Mouse (Mus musculus): Measurements from ENCODE around the gene Ipo5. TPM values are rescaled to one million over a fixed set of nuclear protein-coding genes. Genes with fewer than 3 reads are reported as not detected.
A peak's percentile ranks its signal among the peaks of the same experiment; 100 is the strongest.

The Ipo5 gene
- 69.4 and 74.7 TPM in 2 replicates for polyA plus RNA-seq (2015; fragmentation: Nextera tagmentation; extraction: Ambion mirVana)

DNA sequence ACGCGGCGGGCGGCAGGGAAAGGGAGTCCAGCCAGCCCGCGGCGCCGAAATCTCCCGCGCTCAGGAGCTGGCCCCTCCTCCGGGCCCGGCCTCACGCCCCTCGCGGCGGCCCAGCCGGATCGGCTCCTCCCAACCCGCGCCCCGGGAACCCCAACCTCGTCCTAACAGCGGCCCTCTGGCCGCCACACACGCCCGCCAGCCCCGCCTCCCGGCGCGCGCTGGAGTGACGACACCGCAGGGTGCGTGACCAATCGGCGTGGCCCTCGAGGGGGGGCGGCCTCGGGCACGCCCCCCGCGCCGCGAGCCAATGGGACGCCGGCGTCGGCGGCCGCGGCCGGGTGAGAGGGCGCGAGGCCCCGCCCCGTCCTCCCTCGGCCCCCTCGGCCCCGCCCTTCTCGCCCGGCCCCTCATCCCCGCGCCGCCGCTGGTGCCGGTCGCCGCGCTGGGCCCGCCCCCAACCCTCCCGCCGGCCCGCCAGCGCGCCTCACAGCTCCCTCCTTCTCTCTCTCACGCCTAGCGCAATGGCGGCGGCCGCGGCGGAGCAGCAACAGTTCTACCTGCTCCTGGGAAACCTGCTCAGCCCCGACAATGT is at the start of gene Ipo5:
Ipo5 (plus strand) TSS at position 492 of the 592 bp plus-strand sequence.
- under 1% methylated on average over 63 of the region's 83 CpGs for WGBS
- H3K9ac ChIP-seq = peak within 1 kb of the TSS; percentile 82
- ATAC-seq (ENCODE audit: insufficient number of reproducible peaks, low FRiP score, low TSS enrichment, low read depth) = peak; percentile 99
- H3K36me3 ChIP-seq = no peaks in the 10 kb centered on the region
- peaks cover 13% of the 10 kb centered on the region for H3K4me1 ChIP-seq
- no peaks in the 10 kb centered on the region for H3K27me3 ChIP-seq
- peak within 1 kb of the TSS; percentile 92 for H3K27ac ChIP-seq
- H3K4me2 ChIP-seq = peak within 1 kb of the TSS; percentile 93
- H3K4me3 ChIP-seq = peak within 1 kb of the TSS; percentile 90
- no peaks in the 10 kb centered on the region for H3K9me3 ChIP-seq

DNA sequence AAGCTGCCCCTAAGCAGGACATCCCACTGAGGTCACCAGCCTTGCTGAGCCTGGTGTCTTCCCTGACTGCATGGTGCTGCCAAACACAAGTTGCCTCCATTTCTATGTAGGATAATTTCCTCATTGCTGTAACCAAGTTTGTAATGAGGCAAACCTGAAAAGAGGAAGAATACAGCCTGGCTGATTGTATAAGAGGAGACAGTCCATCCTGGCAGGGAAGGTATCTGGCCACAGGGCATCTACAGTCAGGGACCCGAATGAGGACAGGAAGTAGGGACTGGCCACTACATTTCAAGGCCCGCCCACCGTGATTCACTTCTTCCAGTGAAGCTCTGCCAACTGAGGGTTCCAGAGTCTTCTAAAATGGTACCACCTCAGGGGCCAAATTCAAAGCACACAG is 47.8 kb upstream of the Ipo5 start:
- H3K27ac ChIP-seq = no peak overlapping the region
- H3K9ac ChIP-seq = no peak overlapping the region
- no peaks in the 10 kb centered on the region for H3K36me3 ChIP-seq
- H3K4me2 ChIP-seq = no peak overlapping the region
- H3K27me3 ChIP-seq = no peaks in the 10 kb centered on the region
- no peaks in the 10 kb centered on the region for H3K4me1 ChIP-seq
- 0 out of 2 replicates have a peak, but pooled peaks cover 6% of the 10 kb centered on the region for H3K9me3 ChIP-seq
- ATAC-seq (ENCODE audit: insufficient number of reproducible peaks, low FRiP score, low TSS enrichment, low read depth) = no peak
- WGBS = 89% methylated on average over 3 of the region's 3 CpGs
- H3K4me3 ChIP-seq = no peak overlapping the region

DNA sequence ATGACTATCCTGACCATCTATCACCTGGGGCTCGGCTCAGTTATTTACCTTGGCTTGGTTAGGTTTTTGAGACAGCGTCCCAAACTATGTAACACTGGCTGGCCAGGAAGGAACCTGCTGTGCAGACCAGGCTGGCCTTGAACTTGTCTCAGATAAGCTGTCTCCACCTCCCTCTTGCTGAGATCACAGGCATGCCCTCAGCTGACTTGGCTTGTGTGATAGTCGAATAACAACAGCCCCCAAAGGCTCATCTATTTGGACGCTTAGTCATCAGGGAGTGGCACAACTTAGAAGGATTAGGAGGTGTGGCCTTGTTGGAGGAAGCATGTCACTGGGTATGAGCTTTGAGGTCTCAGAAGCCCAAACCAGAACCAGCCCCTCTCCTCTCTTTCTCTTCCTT is 46.1 kb upstream of the Ipo5 start:
- ATAC-seq (ENCODE audit: insufficient number of reproducible peaks, low FRiP score, low TSS enrichment, low read depth) = no peak
- H3K4me3 ChIP-seq = no peak overlapping the region
- peaks cover 4% of the 10 kb centered on the region; the same call in 1 of the 2 replicates for H3K4me1 ChIP-seq
- no peak overlapping the region for H3K27ac ChIP-seq
- no peaks in the 10 kb centered on the region for H3K9me3 ChIP-seq
- 90% methylated on average over 4 of the region's 4 CpGs for WGBS
- H3K4me2 ChIP-seq = no peak overlapping the region
- H3K9ac ChIP-seq = no peak overlapping the region
- no peaks in the 10 kb centered on the region for H3K36me3 ChIP-seq
- H3K27me3 ChIP-seq = no peaks in the 10 kb centered on the region

DNA sequence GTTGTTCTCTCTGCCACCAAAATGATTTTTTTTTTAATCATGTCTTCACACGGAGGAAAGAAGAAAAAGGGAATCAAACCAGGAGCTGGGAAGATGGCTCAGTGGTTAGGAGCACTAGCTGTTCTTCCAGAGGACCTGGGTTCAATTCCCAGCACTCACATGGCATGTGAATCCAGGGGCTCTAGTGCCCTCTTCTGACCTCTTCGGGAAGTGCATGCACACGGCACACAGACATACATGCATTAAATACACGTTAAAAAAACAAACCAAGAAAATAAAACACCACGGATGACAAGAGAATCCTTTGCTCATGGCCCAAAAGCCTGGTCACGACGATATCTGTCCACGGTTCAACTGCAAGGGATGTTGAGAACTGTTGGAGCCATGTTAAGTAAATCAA is 44.5 kb upstream of the Ipo5 start:
- WGBS = 91% methylated on average over 8 of the region's 8 CpGs
- no peak for ATAC-seq (ENCODE audit: insufficient number of reproducible peaks, low FRiP score, low TSS enrichment, low read depth)

DNA sequence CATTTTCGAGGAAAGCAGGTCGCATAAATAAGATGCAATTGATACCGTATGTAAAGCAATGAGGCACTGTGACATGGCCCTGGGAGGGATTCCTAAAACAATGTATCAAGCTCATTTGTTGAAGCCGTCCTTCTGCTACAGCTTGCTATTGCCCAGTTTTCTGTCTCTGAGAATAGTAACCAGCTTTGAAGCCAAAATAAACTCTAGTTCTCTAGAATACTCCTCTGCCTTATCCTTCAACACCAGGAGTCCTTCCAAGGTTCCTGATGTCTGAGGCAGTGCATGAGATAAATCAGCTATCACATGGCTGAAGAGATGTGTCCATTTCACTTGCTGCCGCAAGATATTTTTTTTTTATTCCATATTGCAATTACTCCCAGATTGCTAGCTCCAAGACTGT is 43.9 kb upstream of the Ipo5 start:
- H3K4me2 ChIP-seq = no peak overlapping the region
- 90% methylated on average over 5 of the region's 5 CpGs for WGBS
- no peaks in the 10 kb centered on the region for H3K9me3 ChIP-seq

More for the DNA sequence above, 44.5 kb upstream of the Ipo5 start:
- Histone ChIP-seq H3K4me1 (peaks cover 4% of the 10 kb centered on the region; the same call in 1 of the 2 replicates), H3K9ac (no peak overlapping the region), H3K9me3 (no peaks in the 10 kb centered on the region), H3K27ac (no peak overlapping the region), H3K27me3 (no peaks in the 10 kb centered on the region), H3K4me3 (no peak overlapping the region), H3K4me2 (no peak overlapping the region), H3K36me3 (no peaks in the 10 kb centered on the region)

DNA sequence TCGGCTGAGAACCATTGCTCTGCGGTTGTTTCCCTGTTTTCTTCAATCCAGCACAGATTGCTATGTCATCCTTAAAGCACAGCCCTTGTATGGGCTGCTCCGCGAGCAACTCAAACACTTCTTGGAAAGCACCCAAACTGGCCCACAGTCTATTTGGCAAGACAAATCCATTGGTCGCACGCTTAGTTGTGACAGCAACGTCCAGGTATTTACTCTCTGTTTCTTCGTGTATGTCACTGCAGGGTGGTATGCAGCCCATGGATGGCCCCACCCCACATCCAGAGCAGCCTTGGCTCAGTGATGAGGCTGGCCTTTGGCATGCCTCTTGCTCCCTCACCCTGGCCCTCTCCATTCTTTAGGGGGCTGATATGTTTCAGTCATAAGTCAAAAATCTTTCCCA is 42.5 kb upstream of the Ipo5 start:
- ATAC-seq (ENCODE audit: insufficient number of reproducible peaks, low FRiP score, low TSS enrichment, low read depth) = no peak

More for the DNA sequence above, 43.9 kb upstream of the Ipo5 start:
- H3K27me3 ChIP-seq = no peaks in the 10 kb centered on the region
- H3K27ac ChIP-seq = no peak overlapping the region
- H3K4me1 ChIP-seq = peaks cover 4% of the 10 kb centered on the region; the same call in 1 of the 2 replicates
- H3K4me3 ChIP-seq = no peak overlapping the region
- no peak for ATAC-seq (ENCODE audit: insufficient number of reproducible peaks, low FRiP score, low TSS enrichment, low read depth)
- H3K9ac ChIP-seq = no peak overlapping the region
- no peaks in the 10 kb centered on the region for H3K36me3 ChIP-seq

DNA sequence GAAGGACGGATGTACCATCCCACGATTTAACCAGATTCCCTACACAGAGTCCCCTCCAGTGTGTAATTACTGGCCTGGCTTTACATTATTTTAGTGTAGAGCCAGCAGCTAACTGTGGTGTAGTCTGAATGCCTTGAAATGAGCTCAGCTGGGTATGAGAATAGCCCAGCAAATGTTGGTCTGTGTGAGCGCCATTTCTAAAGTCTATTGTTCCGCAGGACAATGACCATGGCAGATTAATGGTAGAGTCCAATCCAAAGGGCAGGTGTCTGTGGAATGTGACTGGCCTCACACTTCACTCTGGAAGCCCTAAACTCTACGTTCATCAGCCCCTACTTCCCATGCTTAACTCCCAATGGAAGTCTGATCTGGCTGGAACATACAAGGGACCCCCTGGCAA is 40.3 kb upstream of the Ipo5 start:
- WGBS = 72% methylated on average over 5 of the region's 5 CpGs
- Histone ChIP-seq H3K27ac (no peak overlapping the region), H3K36me3 (no peaks in the 10 kb centered on the region), H3K9ac (no peak overlapping the region), H3K4me1 (peaks cover 4% of the 10 kb centered on the region; the same call in 1 of the 2 replicates), H3K9me3 (no peaks in the 10 kb centered on the region), H3K4me2 (no peak overlapping the region), H3K4me3 (no peak overlapping the region), H3K27me3 (no peaks in the 10 kb centered on the region)
- no peak for ATAC-seq (ENCODE audit: insufficient number of reproducible peaks, low FRiP score, low TSS enrichment, low read depth)

More for the DNA sequence above, 42.5 kb upstream of the Ipo5 start:
- Histone ChIP-seq H3K36me3 (no peaks in the 10 kb centered on the region), H3K27ac (no peak overlapping the region), H3K4me1 (peaks cover 4% of the 10 kb centered on the region; the same call in 1 of the 2 replicates), H3K4me2 (no peak overlapping the region), H3K9me3 (no peaks in the 10 kb centered on the region), H3K4me3 (no peak overlapping the region), H3K27me3 (no peaks in the 10 kb centered on the region), H3K9ac (no peak overlapping the region)
- WGBS = 40% methylated on average over 8 of the region's 8 CpGs

DNA sequence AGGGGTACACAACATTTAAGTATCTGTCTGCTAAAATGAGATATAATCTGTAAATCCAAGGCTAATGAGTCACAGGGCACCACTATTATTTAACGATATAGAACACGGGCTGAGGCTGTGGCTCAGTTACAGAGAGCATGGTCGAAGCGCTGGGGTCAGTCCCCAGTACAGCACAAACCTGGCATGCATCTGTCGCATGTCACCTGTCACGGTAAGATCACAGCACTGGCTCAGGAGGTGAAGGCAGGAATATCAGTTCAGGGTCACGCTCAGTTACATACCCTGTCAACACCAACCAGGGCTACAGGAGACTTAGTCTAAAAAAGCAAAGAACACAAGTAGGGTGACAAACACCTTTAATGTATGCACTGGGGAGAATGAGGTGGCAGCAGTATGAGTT is 36.6 kb upstream of the Ipo5 start:
- no peaks in the 10 kb centered on the region for H3K36me3 ChIP-seq
- no peaks in the 10 kb centered on the region for H3K9me3 ChIP-seq
- no peak overlapping the region for H3K4me2 ChIP-seq
- H3K27me3 ChIP-seq = no peaks in the 10 kb centered on the region
- no peak for ATAC-seq (ENCODE audit: insufficient number of reproducible peaks, low FRiP score, low TSS enrichment, low read depth)
- no peak overlapping the region for H3K27ac ChIP-seq
- H3K4me3 ChIP-seq = no peak overlapping the region
- no peaks in the 10 kb centered on the region for H3K4me1 ChIP-seq
- 72% methylated on average over 7 of the region's 7 CpGs for WGBS
- no peak overlapping the region for H3K9ac ChIP-seq

DNA sequence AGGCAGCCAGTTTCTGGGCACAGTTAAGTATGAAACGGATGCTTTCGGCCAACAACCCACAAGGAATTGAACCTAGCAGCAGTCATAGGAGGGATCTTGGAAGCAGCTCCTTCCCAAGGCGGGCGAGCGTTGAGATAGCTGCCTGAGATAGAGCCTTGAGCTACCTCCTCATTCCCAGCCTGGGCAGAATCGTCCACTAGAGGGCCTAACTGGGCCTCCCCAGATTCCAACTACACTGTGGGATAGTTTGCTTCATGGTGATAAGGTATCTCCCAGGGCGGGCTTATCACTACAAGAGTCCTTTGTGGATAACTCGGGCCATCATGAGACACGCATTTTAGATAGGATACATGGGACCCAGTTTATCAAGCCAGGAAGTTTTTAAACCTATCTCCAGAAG is 35.9 kb upstream of the Ipo5 start:
- H3K27me3 ChIP-seq = no peaks in the 10 kb centered on the region
- no peaks in the 10 kb centered on the region for H3K4me1 ChIP-seq
- no peak for ATAC-seq (ENCODE audit: insufficient number of reproducible peaks, low FRiP score, low TSS enrichment, low read depth)
- WGBS = 67% methylated on average over 9 of the region's 9 CpGs
- H3K9me3 ChIP-seq = no peaks in the 10 kb centered on the region
- H3K36me3 ChIP-seq = no peaks in the 10 kb centered on the region
- H3K4me2 ChIP-seq = no peak overlapping the region
- no peak overlapping the region for H3K4me3 ChIP-seq
- H3K9ac ChIP-seq = no peak overlapping the region
- no peak overlapping the region for H3K27ac ChIP-seq

DNA sequence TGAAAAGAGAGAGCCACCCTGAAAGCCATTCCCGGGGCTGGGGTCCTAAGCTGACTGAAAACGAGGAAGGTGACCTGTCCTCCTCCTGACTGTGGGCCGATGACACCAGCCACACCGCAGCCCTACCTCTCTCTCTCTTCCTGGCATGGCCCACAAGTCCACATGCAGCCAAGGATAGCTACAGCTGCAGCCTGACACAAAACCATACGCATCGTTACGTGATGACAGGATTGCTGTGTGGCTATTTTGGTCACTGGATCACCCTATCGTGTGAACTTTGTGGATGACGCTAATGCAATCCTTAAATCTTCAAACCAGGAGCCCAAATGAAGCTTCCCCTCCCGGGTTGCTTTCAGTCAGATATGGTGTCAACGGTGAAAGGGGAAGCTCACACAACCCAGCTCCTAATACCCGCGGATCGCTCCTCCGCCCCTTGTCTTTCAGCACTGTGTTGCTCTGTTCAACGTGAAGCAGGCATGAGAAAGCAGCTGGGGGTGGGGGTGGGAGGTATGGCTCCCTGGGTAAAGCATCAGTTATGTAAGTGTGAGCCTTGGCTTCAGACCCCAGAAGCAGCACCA is 35.1 kb upstream of the Ipo5 start:
- H3K9me3 ChIP-seq = no peaks in the 10 kb centered on the region
- no peaks in the 10 kb centered on the region for H3K27me3 ChIP-seq
- no peak overlapping the region for H3K4me3 ChIP-seq
- no peak overlapping the region for H3K4me2 ChIP-seq
- no peak overlapping the region for H3K9ac ChIP-seq
- H3K27ac ChIP-seq = no peak overlapping the region
- no peaks in the 10 kb centered on the region for H3K4me1 ChIP-seq
- 86% methylated on average over 16 of the region's 16 CpGs for WGBS
- H3K36me3 ChIP-seq = no peaks in the 10 kb centered on the region
- no peak for ATAC-seq (ENCODE audit: insufficient number of reproducible peaks, low FRiP score, low TSS enrichment, low read depth)

DNA sequence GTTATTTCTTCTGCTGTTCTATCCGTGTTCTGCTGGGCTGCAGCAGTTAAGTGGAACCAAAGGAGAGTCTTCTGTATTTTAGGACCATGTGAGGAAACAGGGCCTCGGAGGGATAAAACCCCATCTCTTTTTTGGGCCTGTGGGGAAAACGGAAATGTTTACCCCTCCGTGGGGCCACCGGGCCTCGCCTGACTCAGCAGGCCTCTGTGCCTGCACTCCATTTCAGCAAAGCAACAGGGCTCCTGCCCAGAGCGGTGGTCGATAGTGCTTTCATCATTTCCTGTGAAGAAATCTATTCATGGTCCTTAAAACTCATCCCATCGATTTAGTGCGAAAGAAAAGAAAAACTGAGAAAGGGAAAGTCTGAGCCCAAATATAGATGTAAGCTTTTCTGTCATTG is 33.9 kb upstream of the Ipo5 start:
- H3K4me2 ChIP-seq = no peak overlapping the region
- ATAC-seq (ENCODE audit: insufficient number of reproducible peaks, low FRiP score, low TSS enrichment, low read depth) = no peak
- H3K27me3 ChIP-seq = no peaks in the 10 kb centered on the region
- no peak overlapping the region for H3K4me3 ChIP-seq
- no peaks in the 10 kb centered on the region for H3K4me1 ChIP-seq
- 62% methylated on average over 10 of the region's 10 CpGs for WGBS
- H3K27ac ChIP-seq = no peak overlapping the region
- no peaks in the 10 kb centered on the region for H3K36me3 ChIP-seq
- H3K9me3 ChIP-seq = no peaks in the 10 kb centered on the region
- no peak overlapping the region for H3K9ac ChIP-seq

DNA sequence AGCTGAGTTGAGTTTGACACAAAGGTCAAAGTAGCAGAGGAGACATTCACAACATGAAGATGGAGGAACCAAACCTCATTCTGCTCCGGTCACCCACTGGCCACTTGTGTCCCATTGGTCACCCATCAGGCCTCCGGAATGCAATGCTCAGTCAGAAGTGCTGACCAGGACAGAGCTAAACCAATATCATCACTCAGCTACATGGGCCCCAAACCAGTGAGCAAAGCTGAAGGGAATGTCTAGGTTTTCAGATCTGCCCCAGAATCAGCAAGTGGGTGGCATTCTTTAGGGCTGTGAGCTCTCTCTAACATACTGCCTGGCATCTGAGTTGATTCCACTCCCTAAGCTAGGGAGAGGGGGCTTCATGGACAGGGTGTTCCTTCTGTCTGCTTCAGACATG is 32.0 kb upstream of the Ipo5 start:
- H3K36me3 ChIP-seq = no peaks in the 10 kb centered on the region
- H3K4me1 ChIP-seq = no peaks in the 10 kb centered on the region
- H3K27me3 ChIP-seq = no peaks in the 10 kb centered on the region
- H3K4me3 ChIP-seq = no peak overlapping the region
- no peak overlapping the region for H3K27ac ChIP-seq
- WGBS = 96% methylated on average over 2 of the region's 2 CpGs
- H3K4me2 ChIP-seq = no peak overlapping the region
- ATAC-seq (ENCODE audit: insufficient number of reproducible peaks, low FRiP score, low TSS enrichment, low read depth) = no peak
- no peak overlapping the region for H3K9ac ChIP-seq
- no peaks in the 10 kb centered on the region for H3K9me3 ChIP-seq
